Mouse (Mus musculus) gastrocnemius, adult 18-20 months (tissue): ENCODE results near the gene Aanat. TPM values are rescaled to one million over a fixed set of nuclear protein-coding genes. Genes with fewer than 3 reads are reported as not detected.

Experiments used
- DNase-seq: peaks from one replicate; pipeline ENCODE4 v3.0.0; 2021; ENCODE audit warnings: low spot score
- long read RNA-seq, 2 experiments: library from polyadenylated mRNA; stranded (forward); transcript quantifications; one replicate each; pipeline ENCODE4 v2.0.0; 2021
- total RNA-seq, 2 experiments: library from RNA; stranded (reverse); gene quantifications; 2 replicates each; pipeline ENCODE4 v1.2.3; 2021

The Aanat gene
- not detected for total RNA-seq
- long read RNA-seq, experiment 1: 0 reads
- long read RNA-seq, experiment 2: 0 reads

DNA sequence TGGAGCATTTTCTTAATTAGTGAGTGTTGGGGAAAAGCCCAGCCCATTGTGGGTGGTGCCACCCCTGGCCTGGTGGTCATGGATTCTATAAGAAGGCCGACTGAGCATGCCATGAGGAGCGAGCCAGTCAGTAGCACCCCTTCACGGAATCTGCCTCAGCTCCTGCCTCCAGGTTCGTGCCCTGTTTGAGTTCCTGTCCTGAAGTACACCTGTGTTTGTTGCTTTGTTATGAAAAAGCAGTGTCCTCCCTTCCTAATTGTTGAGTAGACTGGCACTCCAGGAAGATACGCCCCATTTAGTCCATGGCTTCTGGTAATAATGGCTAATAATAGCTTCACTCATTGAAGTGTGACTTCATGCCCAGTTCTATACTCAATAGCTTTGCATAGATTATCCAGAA is at the start of gene Aanat:
Gene Aanat, plus strand, starts transcription at position 123 of the 400 bp plus-strand sequence.
- DNase-seq: no peak

DNA sequence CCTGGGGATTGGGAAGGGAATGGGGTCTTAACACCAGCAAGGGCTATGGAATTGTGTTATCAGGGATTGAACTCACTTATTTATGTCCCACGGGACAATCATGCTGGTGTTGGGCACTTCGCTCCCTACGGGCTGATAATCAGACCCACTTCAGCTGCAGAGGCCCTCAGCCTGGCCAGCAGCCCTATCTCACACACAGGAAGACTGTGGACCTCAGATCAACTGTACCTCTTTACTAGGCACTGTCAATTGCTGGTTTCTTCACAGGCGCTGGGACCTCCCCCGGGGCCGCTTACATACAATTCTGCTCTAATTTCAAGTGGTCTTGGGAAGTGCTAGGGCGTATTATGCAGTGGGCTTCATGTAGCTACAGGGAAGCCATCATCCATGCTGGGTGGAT is 49.5 kb upstream of the Aanat start:
- DNase-seq: no peak

DNA sequence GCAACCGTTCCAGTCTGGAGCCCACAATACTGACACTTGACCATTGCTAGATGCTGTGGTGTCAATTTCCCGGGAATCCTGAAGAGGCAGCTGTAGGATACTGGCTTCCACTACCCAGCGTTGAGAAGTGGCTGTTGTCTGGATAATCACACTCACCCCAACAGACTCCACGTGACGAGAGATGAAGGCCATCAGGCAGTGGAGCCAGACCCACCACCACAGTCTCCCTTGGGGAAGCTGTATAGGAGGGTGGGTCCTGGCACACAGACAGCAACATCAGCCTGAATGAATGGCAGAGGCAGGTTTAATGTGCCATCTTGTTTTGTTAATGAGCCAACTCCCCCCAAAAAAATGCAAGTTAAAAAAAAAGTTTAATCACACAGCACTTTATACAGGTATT is 48.8 kb upstream of the Aanat start:
- no peak for DNase-seq

DNA sequence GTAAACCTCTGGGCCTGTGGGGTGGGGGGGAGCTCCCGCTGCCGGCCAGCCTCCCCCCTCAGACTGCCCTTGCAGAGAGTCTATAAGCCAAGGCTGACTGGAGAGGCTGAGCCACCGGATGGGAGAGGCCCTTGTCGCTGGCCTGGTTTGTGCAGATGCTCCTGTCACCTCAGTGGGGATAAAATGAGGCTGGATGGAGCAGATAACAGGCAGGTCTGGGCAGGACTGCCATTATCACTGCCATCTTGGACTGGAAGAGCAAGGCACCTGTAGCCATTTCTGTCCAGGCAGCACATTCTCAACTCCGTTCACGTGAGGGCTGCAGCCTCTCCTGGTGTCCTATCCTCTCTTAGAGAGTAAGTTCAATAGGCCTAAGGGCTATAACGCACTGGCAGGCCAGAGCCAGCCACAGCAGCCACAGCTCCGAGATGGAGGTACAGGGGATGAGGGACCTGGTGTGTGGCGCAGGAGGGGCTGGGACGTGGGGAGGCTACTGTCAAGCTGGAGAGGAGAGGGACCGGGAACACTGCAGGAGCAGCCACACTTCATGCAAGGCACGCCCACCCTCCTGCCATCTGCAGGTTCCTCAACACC is 48.0 kb upstream of the Aanat start:
- no peak for DNase-seq

DNA sequence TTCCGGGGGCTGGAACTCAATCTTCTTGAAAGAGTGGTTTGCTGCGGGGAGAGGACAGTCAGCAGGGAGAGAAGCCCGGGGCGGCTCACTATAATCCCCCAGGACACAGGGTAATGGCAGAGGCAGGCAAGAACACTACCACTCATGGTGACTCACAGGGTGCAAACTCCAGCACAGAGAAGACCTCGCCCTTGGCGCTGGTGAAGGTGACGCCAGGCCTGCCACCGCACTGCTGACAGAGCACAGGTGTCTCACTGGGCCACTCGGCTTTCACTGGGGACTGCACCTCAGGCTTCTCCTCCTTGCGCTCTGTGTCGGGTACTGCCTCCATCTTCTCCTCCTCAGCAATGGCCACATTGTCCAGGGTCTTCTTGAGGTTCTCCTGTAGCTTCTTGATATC is 45.0 kb upstream of the Aanat start:
- DNase-seq: no peak

DNA sequence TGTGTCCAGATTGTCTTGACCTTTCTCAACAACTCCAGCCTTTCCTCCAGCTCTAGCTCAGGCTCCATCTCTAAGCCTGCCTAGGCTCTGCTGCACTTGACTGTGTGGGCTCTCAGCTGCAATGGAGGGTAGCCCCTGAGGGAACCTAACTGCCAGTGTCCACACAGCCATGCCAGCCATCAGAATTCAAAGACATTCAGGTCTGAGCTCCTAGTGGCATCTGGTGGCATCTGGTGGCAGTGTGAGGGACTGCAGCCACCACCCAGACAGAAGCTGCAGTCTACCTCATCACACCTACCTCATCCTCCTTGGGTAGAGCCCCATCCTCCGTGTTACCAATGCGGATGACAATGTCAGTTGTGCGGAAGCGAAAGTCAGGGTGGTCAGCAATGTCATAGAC is 43.1 kb upstream of the Aanat start:
- DNase-seq: no peak

DNA sequence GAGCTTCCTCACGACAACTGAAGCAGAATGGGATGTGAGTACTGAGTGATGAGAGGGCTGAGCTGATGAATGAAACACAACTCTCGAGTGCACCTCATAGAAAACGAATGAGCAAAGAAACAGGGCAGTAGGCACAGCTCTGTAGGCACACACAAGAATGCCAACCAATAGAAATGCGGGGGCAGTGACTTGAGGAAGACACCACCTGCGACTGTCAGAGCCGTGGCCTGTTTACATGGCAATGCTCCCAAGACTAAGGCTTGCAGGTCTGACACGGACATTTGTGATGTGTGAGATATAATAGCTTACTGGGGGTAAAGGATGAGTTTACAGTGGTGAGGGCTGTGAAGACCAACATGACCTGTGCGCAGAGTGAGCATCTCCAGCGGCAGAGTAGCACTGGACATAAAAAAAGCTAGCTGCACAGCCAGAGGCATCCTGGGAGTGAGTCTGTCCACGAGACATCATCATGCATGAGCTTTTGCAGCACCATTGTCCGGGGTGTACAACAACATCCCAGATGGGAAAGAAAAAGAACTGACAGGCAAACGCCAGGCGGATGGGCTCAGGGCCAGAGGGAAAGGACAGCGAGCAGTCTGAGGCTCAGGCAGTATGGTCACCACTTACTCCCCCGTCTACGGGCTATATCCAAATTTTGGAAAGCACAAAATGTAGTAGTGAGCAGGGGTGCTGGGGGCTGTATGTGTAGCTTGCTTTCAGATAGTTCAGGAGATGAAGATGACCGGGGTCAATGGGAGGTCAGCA is 38.8 kb upstream of the Aanat start:
- DNase-seq: no peak

DNA sequence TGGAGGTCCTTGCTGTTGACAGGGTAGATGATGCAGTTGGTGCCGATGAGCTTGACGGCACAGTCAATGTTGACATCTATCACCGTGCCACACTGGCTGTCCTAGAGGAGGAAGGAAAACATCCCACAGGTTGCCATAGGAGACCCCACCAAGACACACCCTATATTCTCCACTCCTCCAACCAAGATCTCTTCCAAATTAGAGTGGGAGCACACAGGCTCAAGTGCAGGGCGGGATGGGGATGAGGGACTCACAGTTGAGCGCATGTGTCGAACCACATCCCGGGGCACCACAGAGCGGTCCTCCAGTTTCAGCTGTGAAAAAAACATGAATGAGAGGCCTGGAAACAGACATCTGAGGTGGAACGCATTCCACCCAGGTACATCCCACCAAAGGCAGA is 37.5 kb upstream of the Aanat start:
- DNase-seq: no peak

DNA sequence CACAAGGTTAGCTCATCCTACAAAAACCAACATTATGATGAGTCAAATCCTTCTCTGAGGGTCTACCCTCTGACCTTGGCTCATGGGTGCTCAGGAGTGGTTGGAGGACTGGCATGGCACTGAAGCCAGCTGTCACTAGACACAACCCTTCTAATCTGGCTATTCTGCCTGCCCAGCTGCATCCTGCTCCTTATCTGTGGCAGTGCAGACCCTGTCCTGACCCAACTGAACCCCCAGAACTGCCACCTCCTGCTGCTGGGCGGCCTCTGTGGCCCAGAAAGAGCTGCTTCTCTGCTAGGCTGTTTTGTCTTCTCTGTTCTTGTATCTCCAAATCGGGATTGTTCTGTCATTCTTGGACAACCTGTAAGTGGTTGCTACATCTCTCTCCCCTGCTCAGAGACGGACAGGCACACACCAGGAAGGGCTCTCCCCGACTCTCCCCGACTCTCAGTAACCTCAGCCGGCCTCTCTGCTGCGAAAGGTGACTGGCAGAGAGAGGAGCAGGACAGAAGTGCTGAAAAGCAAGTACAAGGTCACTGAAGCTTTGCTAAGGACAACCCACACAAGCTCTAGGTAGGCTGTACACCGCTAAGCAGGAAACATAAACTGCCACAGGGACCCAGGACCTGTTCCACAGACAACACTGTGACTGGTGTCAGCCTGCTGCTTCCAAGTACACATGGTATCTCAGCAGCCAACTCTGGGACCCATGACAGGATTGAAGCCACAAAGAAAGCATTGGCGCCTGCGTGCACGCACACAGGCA is 36.8 kb upstream of the Aanat start:
- DNase-seq: no peak

DNA sequence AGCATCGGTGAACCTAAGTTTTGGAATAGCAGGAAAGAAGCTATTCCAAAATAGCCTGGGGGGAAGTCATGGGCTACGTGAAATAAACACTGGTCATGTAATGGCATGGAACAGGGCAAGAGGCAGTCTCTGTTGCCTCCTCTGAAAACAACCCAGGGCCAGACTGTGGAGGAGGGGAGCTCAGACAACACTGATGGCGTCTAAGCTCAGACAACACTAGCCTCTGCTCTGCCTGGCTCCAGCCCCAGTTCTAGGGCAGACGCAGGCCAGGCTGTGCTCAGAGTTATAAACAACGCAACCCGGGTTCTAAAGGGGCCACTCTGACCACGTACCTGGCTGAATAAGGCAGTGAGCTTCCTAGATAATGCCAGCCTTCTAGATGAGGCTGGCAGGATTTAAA is 35.5 kb upstream of the Aanat start:
- no peak for DNase-seq

DNA sequence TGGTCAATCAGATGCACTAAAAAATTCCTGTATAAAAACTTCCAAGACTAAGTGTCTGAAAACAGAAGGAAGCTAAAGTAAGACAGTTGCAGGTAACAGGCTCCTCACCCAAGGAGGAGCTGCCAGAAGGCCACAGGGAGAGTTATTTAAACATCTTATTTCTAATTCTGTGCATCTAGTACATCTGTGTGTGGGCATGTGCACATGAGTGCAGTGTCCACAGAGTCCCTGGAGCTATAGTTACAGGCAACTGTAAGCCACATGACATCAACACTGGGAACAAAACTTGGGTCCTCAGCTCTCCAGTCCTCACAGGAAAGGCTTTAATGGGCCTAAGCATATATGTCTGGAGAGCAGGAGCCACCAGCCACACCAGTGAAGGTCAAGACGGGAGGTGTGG is 34.0 kb upstream of the Aanat start:
- no peak for DNase-seq

DNA sequence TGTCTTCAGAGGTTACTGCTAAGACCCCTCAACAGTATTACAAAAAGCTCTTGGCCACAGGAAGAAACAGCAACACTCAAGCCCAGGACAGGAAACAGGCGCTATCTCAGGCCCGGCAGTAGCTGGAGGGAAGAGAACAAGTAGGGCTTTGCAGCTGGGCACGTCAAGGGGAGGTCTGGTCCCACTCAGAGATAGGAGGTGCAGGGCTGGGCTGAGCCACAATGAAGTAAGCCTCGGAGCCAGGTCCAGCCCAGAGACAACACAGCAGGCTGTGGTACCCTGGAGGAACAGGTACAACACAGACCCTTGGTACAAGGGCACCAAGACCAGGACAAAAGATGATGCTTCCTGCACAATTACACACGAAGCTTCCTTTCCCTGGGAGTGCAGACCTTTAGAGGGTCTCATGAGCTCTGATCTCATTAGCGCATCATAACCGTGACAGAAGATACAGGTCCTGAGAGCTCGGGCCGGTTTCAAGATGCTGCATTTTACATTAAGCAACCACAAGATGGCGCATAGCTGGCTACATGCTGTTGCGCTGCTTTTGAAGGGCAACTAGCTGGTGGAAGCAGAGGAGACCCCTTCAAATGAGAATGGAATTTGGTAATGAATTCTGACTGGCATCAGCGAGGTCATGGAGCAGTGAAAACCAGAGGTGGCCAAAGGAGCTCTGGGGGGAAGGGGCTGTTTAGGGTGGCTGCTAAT is 31.9 kb upstream of the Aanat start:
- DNase-seq: peak; percentile 55

DNA sequence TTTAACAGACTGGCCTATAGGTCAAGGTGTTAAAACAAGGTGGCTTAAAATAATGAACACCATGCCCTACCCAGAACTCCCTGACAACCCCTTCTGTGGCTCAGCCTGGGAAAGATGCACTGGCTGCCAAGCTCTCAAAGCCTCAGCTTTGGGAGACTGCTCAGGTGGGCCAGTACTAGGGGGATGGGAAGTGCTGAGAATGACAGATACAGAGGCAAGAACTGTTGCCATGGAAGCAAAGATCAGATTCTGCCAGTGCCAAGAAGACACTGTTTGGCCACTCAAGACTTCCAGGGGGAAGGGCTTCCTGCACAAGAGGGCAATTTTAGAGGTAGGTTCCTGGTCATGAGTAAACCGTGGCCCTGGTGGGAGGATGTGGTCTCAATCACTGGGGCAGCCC is 30.7 kb upstream of the Aanat start:
- DNase-seq: no peak

DNA sequence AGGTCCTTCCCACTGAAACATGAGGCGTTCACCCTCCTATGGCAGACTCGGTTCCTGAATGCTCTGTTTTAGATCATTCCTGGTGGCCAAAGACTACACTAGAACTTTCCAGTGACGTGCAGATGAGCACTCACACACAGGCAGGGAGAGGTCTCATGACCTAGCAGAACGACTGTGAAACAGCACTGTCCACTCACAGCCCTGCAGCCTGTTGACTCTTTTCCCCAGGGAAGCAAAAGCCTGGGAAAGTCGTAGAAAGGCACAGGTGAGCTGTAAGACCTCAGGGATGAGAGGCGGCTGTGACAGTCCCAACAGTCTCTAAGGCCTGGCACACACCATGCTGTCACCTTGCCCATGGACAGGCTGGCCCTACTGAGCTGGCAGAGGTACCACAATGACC is 29.9 kb upstream of the Aanat start:
- DNase-seq: no peak

DNA sequence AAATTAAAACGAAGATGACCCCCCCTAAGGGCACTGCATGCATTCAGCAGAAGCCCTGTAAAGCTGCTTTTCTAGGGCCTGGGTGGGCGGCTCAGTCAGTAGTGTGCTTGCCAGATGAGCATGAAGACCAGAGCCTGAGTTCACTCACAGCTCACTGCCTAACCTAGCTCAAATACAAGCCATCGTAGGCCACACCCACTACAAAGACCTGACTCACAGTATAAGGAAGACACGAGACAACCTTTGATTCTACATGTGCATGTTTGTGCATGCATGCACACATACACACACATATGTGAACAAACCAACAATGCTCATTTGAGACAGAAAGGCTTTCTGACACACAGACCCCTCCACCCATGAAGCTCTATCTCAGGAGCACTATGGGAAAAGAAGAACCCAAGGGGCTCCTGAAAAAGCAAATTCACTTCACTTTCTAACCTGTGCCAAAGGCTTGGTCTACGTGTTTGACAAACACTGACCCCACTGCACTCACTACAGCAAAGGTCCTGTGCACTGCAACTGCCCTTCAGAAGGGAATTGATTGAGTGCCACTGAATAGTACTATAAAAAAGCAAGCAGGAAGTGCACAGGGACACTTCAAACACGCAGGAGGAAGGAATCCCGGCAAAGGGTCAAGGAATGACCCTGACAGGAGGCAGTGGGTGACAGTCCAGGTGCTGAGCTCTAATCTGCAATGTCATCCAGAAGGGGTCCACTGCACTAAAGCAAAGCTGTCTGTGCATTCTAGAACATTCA is 20.8 kb upstream of the Aanat start:
- DNase-seq: no peak

DNA sequence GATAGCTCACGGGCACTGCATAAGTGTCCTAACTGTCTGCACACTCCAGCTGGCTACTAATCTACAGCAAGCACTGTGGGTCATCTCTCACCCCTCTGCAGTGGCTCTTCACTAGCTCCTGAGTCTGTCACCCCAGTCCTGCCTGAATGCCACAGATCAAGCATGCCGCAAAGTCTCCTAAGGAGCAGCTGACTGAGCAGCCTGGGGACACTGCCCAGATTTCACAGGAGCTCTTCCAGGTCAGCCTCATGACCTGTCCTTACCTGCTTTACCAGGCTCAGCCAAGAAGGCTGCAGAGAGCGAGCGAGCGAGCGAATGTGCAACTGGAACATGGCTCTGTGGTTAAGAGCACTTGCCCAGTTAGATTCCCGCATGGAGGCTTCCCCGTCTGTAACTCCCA is 18.7 kb upstream of the Aanat start:
- DNase-seq: peak; percentile 51

DNA sequence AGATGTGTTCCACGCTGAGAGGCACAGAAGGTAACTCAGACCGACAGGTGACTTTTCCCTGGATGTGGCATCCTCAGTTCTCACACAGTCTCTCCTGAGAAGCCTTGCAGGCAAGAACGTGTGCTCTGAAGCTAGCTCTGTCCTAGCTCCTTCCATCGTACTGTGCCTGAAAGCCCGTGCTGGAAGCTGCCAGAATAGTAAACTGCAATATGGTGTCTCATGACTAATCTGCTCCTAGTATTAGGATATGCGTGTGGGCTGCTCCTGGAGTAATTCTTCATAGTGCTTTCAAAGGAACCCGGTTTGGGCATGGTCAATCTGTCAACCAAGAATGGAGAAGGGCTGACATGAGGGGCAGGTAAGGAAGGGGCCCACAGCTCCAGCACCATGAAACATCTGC is 15.4 kb upstream of the Aanat start:
- DNase-seq: no peak

DNA sequence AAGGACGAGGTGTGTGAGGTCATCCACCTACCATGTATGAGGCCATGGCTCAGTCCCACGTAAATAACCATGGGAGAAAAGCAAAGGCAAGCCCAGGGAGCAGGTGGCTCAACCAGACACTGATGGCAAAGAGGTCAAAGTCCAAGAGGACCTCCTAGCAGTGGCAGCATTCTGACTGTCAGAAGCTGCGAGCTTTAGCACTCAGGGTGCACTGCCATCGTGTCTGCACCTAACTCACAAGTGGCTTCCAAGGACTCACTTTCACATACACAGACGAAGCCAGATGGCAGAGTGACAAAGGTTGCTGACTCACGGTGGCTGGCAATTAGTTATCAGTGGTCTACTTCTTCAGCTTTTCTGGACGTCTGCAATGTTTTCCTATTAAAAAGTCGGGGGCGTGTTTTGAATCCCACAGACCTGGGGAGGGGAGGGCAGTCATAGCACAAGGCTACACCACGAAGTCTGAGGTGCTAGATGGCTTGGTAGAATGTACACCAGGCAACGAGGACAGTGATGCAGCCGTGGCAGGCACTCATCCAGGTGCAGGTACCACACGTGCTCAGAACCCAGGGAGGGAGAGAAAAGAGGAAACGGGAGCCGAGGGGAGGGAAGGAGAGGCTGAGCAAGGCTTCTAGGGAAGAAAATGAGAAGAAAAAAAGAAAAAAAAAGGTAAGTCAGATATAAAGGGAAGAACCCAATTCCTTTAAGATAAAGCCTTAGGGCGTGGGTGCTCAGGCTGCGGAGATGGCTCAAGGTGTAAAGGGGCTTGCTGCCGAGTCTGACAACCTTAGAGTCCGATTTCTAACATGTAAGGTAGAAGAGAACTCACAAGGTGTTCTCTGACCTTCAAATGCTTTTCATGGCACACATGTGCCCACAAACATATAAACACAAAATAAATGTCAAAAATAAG is 14.2 kb upstream of the Aanat start:
- no peak for DNase-seq

DNA sequence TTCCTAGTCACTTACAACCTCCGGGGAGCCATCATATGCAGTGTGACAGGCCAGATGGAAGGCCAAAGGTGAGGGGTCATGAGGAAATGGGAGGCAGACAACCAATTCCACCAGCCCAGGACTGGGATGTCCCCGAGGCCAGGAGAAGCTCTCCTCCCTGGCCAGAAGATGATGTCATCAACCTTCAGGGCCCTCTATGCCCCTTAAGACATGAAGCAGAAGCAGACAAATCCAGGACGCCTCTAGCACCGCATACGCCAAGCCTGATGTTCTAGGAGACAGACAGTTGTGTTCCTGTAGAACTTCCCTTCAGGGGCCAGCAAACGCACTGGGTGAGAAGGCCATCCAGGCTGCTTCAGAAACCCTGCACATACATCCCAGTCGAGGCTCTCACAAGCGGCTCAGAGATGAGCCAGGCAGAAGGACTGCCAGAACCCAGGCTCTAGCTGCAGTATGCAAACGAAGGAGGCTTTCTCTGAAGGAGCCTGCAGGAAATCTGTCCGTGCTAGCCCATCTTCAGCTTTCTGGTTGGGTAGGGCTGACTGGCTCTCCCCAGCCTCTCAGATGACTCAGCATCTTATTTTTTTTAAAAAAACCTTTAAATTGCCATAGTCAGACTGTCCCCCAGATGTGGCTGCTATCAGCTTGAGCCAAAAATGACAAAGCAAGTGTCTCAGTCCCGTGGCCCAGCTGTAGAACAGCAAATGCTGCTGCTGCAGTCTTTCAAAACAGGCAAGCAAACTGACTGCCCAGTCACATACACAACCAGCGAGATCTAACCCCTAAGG is 13.3 kb upstream of the Aanat start:
- DNase-seq: no peak
